Mouse (Mus musculus): Measurements from ENCODE around the gene Bbx. TPM values are rescaled to one million over a fixed set of nuclear protein-coding genes. Genes with fewer than 3 reads are reported as not detected.
A peak's percentile ranks its signal among the peaks of the same experiment; 100 is the strongest.

Gene Bbx
- polyA plus RNA-seq, 1 experiment from 2014 or later = 28.5 TPM

- Histone ChIP-seq H3K4me2 (ENCODE audit: low read depth, low read length) (no peak overlapping the region), H3K27me3 (replicated peaks; ENCODE audit: control insufficient read depth, insufficient read depth, low read length) (no peaks in the 10 kb centered on the region), H3K4me3 (ENCODE audit: low read depth, low read length) (no peak overlapping the region), H3K4me1 (ENCODE audit: control insufficient read depth, insufficient read depth, low read length) (no peaks in the 10 kb centered on the region), H3K9me3 (ENCODE audit: control insufficient read depth, low read length) (no peaks in the 10 kb centered on the region), H3K36me3 (ENCODE audit: control insufficient read depth, insufficient read depth, low read length) (no peaks in the 10 kb centered on the region), H3K27ac (replicated peaks; ENCODE audit: low read depth, low read length) (no peak overlapping the region), H3K9ac (ENCODE audit: low read depth, low read length) (no peak overlapping the region)
- DNase-seq (ENCODE audit: low spot score) (no peak), ATAC-seq (ENCODE audit: low read depth) (no peak)
- WGBS = 79% methylated on average over 9 of the region's 9 CpGs
Measured at GRCm38 (mm10) chr16:50449086-50449485, 16.9 kb upstream of the Bbx start.

- Histone ChIP-seq H3K9me3 (ENCODE audit: control insufficient read depth, low read length) (no peaks in the 10 kb centered on the region), H3K9ac (ENCODE audit: low read depth, low read length) (no peak overlapping the region), H3K27ac (replicated peaks; ENCODE audit: low read depth, low read length) (no peak overlapping the region), H3K4me1 (ENCODE audit: control insufficient read depth, insufficient read depth, low read length) (no peaks in the 10 kb centered on the region), H3K27me3 (replicated peaks; ENCODE audit: control insufficient read depth, insufficient read depth, low read length) (no peaks in the 10 kb centered on the region), H3K36me3 (ENCODE audit: control insufficient read depth, insufficient read depth, low read length) (no peaks in the 10 kb centered on the region), H3K4me3 (ENCODE audit: low read depth, low read length) (no peak overlapping the region), H3K4me2 (ENCODE audit: low read depth, low read length) (no peak overlapping the region)
- WGBS = 80% methylated on average over 6 of the region's 6 CpGs
- DNase-seq (ENCODE audit: low spot score) (no peak), ATAC-seq (ENCODE audit: low read depth) (no peak)
Measured at GRCm38 (mm10) chr16:50445014-50445413, 12.8 kb upstream of the Bbx start.

- WGBS = 42% methylated on average over 3 of the region's 3 CpGs
- no peaks in the 10 kb centered on the region for H3K9me3 ChIP-seq (ENCODE audit: control insufficient read depth, low read length)
- no peak for ATAC-seq (ENCODE audit: low read depth)
- no peaks in the 10 kb centered on the region for H3K4me1 ChIP-seq (ENCODE audit: control insufficient read depth, insufficient read depth, low read length)
- no peak overlapping the region for H3K9ac ChIP-seq (ENCODE audit: low read depth, low read length)
- DNase-seq (ENCODE audit: low spot score) = no peak
- no peak overlapping the region for H3K4me2 ChIP-seq (ENCODE audit: low read depth, low read length)
- no peak overlapping the region for H3K27ac ChIP-seq (replicated peaks; ENCODE audit: low read depth, low read length)
- H3K27me3 ChIP-seq (replicated peaks; ENCODE audit: control insufficient read depth, insufficient read depth, low read length) = no peaks in the 10 kb centered on the region
- H3K36me3 ChIP-seq (ENCODE audit: control insufficient read depth, insufficient read depth, low read length) = no peaks in the 10 kb centered on the region
- H3K4me3 ChIP-seq (ENCODE audit: low read depth, low read length) = no peak overlapping the region
Measured at GRCm38 (mm10) chr16:50438816-50439215, 6.6 kb upstream of the Bbx start.

DNA sequence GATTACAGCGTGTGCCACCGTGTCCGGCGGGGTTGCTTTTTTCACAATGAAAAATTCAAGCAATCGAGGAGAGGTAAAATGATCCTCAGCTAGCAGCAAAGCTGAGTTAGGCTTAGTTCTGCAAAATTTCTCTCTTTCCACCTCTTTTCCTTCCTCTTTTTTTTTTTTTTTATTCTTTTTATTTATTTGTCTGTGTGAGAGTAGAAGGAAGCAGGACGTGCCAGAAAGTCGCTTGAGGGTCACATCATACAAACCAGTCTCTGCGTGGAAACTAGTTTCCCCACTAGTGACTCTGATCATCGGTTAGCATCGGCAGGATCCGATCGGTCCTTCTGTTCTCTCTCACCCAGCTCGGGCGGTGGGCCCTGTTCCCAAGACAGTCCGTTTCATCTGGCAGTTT is 5.6 kb upstream of the Bbx start:
- peaks cover 2% of the 10 kb centered on the region; the same call in 1 of the 2 replicates for H3K4me1 ChIP-seq (ENCODE audit: control insufficient read depth, insufficient read depth, low read length)
- 81% methylated on average over 15 of the region's 15 CpGs for WGBS
- H3K9ac ChIP-seq (ENCODE audit: low read depth, low read length) = no peak overlapping the region
- no peak overlapping the region for H3K4me3 ChIP-seq (ENCODE audit: low read depth, low read length)
- H3K4me2 ChIP-seq (ENCODE audit: low read depth, low read length) = no peak overlapping the region
- DNase-seq (ENCODE audit: low spot score) (no peak), ATAC-seq (ENCODE audit: low read depth) (no peak)
- no peaks in the 10 kb centered on the region for H3K27me3 ChIP-seq (replicated peaks; ENCODE audit: control insufficient read depth, insufficient read depth, low read length)
- H3K36me3 ChIP-seq (ENCODE audit: control insufficient read depth, insufficient read depth, low read length) = no peaks in the 10 kb centered on the region
- H3K27ac ChIP-seq (replicated peaks; ENCODE audit: low read depth, low read length) = no peak overlapping the region
- no peaks in the 10 kb centered on the region for H3K9me3 ChIP-seq (ENCODE audit: control insufficient read depth, low read length)

- no peak overlapping the region for H3K27ac ChIP-seq (replicated peaks; ENCODE audit: low read depth, low read length)
- 30% methylated on average over 2 of the region's 2 CpGs for WGBS
- H3K4me1 ChIP-seq (ENCODE audit: control insufficient read depth, insufficient read depth, low read length) = peaks cover 5% of the 10 kb centered on the region; the same call in 1 of the 2 replicates
Measured at GRCm38 (mm10) chr16:50437331-50437730, 5.1 kb upstream of the Bbx start.

GRCm38 (mm10) chr16:50431011-50431981 is 894 bp downstream of the Bbx start:
- Histone ChIP-seq H3K9ac (ENCODE audit: low read depth, low read length) (peak overlapping the region; percentile 91), H3K36me3 (ENCODE audit: control insufficient read depth, insufficient read depth, low read length) (peaks cover 3% of the 10 kb centered on the region; the same call in 1 of the 2 replicates), H3K9me3 (ENCODE audit: control insufficient read depth, low read length) (no peaks in the 10 kb centered on the region), H3K27ac (replicated peaks; ENCODE audit: low read depth, low read length) (peak overlapping the region; percentile 98), H3K27me3 (replicated peaks; ENCODE audit: control insufficient read depth, insufficient read depth, low read length) (no peaks in the 10 kb centered on the region), H3K4me2 (ENCODE audit: low read depth, low read length) (peak overlapping the region; percentile 98), H3K4me1 (ENCODE audit: control insufficient read depth, insufficient read depth, low read length) (peaks cover 11% of the 10 kb centered on the region), H3K4me3 (ENCODE audit: low read depth, low read length) (peak overlapping the region; percentile 94)
- under 1% methylated on average over 40 of the region's 72 CpGs for WGBS
- peak; percentile 55 for DNase-seq (ENCODE audit: low spot score)
- ATAC-seq (ENCODE audit: low read depth) = peak; percentile 66

More at GRCm38 (mm10) chr16:50437331-50437730, 5.1 kb upstream of the Bbx start:
- ATAC-seq (ENCODE audit: low read depth) (no peak), DNase-seq (ENCODE audit: low spot score) (no peak)
- H3K36me3 ChIP-seq (ENCODE audit: control insufficient read depth, insufficient read depth, low read length) = no peaks in the 10 kb centered on the region
- H3K9me3 ChIP-seq (ENCODE audit: control insufficient read depth, low read length) = no peaks in the 10 kb centered on the region
- H3K4me2 ChIP-seq (ENCODE audit: low read depth, low read length) = no peak overlapping the region
- no peaks in the 10 kb centered on the region for H3K27me3 ChIP-seq (replicated peaks; ENCODE audit: control insufficient read depth, insufficient read depth, low read length)
- no peak overlapping the region for H3K9ac ChIP-seq (ENCODE audit: low read depth, low read length)
- H3K4me3 ChIP-seq (ENCODE audit: low read depth, low read length) = no peak overlapping the region

GRCm38 (mm10) chr16:50430515-50430877 is 1.7 kb downstream of the Bbx start:
- Histone ChIP-seq H3K9ac (ENCODE audit: low read depth, low read length) (peak overlapping the region; percentile 91), H3K27ac (replicated peaks; ENCODE audit: low read depth, low read length) (peak overlapping the region; percentile 98), H3K4me3 (ENCODE audit: low read depth, low read length) (peak overlapping the region; percentile 94), H3K9me3 (ENCODE audit: control insufficient read depth, low read length) (no peaks in the 10 kb centered on the region), H3K4me1 (ENCODE audit: control insufficient read depth, insufficient read depth, low read length) (peaks cover 11% of the 10 kb centered on the region), H3K27me3 (replicated peaks; ENCODE audit: control insufficient read depth, insufficient read depth, low read length) (no peaks in the 10 kb centered on the region), H3K36me3 (ENCODE audit: control insufficient read depth, insufficient read depth, low read length) (peaks cover 3% of the 10 kb centered on the region; the same call in 1 of the 2 replicates), H3K4me2 (ENCODE audit: low read depth, low read length) (peak overlapping the region; percentile 98)
- ATAC-seq (ENCODE audit: low read depth) (no peak), DNase-seq (ENCODE audit: low spot score) (peak; percentile 53)
- 0% methylated on average over 12 of the region's 12 CpGs for WGBS

- H3K27me3 ChIP-seq (replicated peaks; ENCODE audit: control insufficient read depth, insufficient read depth, low read length) = no peaks in the 10 kb centered on the region
- H3K4me1 ChIP-seq (ENCODE audit: control insufficient read depth, insufficient read depth, low read length) = peaks cover 11% of the 10 kb centered on the region
- peak overlapping the region; percentile 91 for H3K9ac ChIP-seq (ENCODE audit: low read depth, low read length)
- WGBS = under 1% methylated on average over 31 of the region's 69 CpGs
- peak overlapping the region; percentile 94 for H3K4me3 ChIP-seq (ENCODE audit: low read depth, low read length)
- peaks cover 3% of the 10 kb centered on the region; the same call in 1 of the 2 replicates for H3K36me3 ChIP-seq (ENCODE audit: control insufficient read depth, insufficient read depth, low read length)
- peak overlapping the region; percentile 65 for H3K27ac ChIP-seq (replicated peaks; ENCODE audit: low read depth, low read length)
- no peaks in the 10 kb centered on the region for H3K9me3 ChIP-seq (ENCODE audit: control insufficient read depth, low read length)
- DNase-seq (ENCODE audit: low spot score) (peak; percentile 42), ATAC-seq (ENCODE audit: low read depth) (no peak)
- H3K4me2 ChIP-seq (ENCODE audit: low read depth, low read length) = peak overlapping the region; percentile 98
Measured at GRCm38 (mm10) chr16:50429692-50430514, 2.3 kb downstream of the Bbx start.
